Mouse (Mus musculus) neutrophil, adult 5-6 weeks (primary cell): ENCODE data around the gene Stim1. TPM values are rescaled to one million over a fixed set of nuclear protein-coding genes. Genes with fewer than 3 reads are reported as not detected.
"Not testable (repeated sequence)": the region's sequence is repeated elsewhere in the genome, so short reads cannot be mapped to it uniquely, and the experiment has no call there.

Experiments used
- ATAC-seq: fragments of 151-379, 151-347 bp; 2 replicates; pipeline ENCODE4 v1.8.0; 2017; ENCODE audit warnings: mild to moderate bottlenecking, moderate TSS enrichment; ENCODE audit not compliant: insufficient number of reproducible peaks, poor library complexity, low FRiP score, severe bottlenecking; ENCODE audit errors: extremely low read depth
- total RNA-seq: library from RNA; stranded (forward); fragments of 200-1000 nt; gene quantifications from 2 replicates; pipeline ENCODE4 v1.2.3, GENCODE M21; 2017

The Stim1 gene
- total RNA-seq, 1 experiment from 2014 or later: 63.7 TPM

DNA sequence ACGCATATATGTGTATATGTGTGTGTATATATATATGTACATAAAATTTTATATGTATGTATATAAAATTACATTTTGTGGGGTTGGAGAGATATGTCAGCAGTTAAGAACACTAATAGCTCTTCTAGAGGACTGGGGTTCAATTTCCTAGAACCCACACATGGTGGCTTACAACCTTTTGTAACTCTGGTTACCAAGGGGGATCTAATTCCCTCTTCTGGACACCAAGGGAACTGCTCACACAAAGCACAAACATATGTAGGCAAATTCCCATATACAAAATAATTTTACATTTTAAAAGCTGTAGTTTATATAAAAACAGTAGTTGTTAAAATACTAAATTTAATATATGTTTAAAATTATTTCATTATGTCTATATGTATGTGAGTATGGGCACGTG is 136.5 kb downstream of the Stim1 start:
- no peak for ATAC-seq

DNA sequence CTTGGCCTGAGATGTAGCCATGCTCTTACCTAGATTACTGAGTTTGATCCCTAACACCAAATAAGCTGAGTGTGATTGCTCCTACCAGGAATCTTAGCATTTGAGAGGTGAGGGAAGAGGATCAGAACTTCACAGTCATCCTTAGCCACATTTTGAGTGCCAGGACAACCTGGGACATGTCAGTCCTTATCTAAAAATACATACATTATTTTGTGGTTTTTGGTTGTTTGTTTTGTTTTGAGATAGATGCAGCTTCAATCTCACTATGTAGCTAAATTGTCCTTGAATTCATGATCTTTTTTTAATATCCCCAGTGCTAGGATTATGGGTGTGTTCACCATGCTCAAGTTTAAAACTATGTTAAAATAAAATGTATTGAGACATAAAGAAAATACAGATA is 139.8 kb downstream of the Stim1 start:
- ATAC-seq: no peak

DNA sequence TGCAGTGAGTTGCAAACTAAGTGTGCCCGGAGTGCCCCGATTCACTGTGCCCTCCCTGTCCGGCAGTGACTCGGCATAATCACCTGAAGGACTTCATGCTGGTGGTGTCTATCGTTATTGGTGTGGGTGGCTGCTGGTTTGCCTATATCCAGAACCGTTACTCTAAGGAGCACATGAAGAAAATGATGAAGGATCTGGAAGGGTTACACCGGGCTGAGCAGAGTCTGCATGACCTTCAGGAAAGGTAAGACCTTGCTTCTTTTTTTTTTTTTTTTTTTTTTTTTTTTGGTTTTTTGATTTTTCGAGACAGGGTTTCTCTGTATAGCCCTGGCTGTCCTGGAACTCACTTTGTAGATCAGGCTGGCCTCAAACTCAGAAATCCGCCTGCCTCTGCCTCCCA is 147.7 kb downstream of the Stim1 start:
- ATAC-seq: not testable (repeated sequence)

DNA sequence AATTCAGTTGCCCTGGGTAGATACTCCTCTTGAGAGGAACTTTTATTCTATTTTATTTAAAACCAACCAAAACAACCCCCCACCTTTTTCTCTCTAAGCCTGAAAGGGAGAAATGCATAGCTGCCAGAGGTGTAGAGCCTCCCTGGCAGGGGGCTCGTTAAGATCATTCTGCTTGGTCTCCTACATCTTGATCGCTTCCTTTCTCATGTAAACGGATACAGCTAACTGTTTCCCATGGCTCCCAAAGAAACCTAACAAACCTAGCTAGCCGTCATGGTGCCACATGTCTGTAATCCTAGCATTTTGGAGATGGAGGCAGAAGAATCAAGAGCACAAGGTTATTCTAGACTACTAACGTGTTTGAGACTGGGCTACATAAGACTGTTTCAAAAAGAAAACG is 148.2 kb downstream of the Stim1 start:
- ATAC-seq: no peak

DNA sequence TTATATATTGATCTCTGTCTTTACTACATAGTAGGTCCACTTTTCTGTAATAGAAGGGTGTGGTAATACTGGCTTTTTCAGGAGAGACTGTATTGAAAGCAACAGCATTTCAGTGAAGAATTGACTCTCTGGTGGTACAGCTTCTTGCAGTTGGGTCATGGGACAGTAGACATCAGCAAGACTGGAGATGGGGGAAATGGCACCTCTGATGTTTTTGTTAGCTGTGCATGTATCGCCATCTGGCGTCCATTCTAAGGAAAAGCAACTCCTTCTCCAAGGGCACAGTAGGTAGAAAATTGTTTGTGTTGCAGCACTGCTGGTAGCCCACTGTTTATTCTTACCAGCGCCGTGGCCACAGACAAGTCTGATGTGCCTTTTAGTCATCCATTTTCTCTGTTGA is 149.8 kb downstream of the Stim1 start:
- ATAC-seq: peak; percentile 95

DNA sequence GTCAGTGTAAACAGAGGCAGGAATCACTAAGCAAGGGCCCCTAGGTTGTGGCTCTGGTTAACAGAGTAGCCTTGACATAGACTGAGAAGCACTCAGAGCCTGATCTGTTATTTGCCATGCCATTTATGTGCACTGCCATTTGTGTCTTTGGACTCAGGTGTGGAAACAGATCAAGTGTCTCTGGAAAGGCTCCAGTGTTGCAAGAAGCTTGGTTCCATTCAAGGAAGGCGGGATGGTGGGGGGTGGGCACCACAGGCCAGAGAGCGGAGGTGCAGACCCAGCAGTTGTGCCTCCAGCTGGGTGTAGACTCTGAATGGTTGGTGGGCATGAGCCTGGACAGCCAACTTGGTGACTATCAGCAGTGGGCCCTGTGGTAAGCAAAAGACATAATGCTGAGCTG is 154.4 kb downstream of the Stim1 start:
- ATAC-seq: no peak

DNA sequence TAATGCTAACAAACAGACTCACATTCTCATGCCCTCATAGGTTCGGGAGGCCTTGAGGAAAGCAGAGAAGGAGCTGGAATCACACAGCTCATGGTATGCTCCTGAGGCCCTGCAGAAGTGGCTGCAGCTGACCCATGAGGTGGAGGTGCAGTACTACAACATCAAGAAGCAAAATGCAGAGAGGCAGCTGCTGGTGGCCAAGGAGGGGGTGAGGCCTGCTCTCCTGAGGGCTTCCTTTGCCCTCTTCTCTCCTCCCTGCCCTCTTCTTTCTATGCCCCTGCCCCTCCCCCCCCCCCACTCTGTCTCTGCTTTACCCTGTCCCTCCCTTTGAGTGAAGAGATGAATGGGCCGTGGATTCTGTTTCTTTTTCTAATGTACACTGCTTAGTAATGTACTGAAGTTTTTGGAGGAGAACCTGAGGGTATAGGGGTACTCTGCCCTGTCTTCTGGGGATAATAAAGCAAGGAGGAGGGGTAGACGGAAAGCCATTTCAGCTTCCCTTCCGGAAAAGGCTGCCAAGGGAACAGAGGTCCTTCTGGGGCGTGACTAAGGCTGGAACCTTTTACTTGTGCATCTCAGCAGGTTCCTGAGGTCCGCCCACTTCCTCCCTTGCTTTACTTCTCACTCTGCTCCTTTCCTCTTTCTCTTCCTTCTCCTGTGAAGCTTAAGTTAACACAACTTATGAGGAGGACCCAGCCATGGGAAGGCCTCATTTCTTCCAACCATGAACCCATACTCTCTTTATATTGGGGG is 158.5 kb downstream of the Stim1 start:
- ATAC-seq: 0 out of 2 replicates have a peak, but pooled peaks have one; percentile 29

DNA sequence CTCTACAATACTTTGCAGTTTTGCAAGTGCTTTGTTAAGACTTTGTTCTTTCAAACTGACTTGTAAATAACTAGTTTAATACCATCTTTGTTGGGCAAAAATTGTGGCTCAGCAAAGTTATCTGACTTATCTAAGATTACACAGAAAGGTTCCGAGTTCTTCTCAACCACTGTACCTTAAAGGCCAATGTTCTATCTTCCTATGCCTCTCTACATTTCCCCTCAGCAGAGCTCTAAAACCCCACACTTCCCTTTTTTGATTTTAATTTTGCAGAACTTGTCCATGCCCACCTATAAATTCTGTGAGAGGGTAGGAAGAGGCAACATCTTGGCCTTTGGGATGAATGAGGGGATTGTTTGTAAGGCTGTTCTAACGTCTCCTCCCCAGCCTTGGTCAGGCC is 166.7 kb downstream of the Stim1 start:
- no peak for ATAC-seq

DNA sequence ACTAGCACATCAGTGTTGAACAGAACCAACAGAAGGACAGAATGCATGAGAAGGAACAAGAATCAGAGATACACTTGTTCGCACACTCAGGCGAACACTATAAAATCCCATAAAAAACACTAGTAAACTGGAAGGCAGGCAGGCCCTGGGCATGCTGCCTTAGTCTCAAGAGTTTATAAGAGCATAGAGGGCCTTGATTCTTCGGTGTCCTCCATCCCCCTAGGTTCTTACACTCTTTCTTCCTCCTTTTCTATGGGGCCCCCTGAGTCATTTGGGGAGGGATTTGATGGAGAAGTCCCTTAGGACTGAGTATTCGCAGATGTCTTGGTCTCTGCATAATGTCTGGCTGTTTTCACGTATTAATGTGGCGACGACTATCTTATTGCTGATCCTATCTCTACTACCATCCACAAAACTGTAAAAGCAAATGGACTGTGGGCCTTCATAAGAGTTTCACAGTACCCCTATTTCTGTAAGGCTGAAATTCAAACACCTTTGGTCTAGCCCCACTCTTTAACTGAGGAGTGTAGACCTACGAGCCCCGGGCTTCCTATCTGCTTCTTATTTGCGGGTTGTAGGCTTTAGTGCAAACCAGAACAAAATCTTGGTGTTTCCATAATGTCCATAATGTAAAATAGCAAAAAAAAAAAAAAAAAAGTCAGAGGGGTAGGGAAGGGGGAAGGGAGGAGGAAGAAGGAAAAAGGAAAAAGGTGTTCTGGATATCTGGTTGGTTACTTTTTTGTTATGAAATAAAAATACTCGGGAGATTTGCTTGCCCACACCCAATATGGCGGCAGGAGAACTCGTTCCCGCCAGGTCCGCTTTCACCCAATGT is 173.4 kb downstream of the Stim1 start:
- ATAC-seq: no peak

DNA sequence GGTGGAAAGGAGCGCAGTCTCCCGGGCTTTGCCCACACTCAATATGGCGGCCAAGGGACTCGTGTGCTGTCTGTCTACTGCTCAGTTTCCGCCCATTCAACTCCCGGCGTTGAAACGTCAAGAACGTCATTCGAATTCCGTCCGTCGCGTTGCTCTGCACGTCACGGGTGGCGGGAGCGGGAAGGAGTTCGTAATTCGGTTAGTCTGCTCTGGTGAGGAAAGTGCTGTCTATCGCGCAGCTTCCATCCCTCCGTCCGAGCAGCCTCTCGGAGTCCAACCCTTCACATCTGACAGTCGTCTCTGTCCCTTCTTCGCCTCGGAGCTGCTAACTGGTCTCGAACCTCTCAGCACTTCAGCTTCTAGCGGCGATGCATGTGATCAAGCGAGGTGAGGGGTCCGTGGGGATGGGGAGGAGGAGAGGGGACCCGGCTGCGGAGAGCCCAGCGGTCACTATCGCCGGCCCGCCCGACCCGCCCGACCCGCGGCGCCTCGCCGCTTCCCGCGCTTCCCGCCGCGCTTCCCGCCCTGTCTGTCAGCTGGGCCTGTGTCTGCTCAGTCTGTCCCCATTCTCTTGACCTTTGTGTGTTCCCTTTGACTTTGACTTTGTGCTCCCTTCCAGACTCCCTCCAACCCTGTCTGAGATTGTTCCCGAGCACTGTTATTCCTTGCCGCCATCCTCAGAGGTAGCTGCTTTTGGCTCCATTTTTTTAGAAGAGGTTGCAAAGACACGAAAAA is 174.2 kb downstream of the Stim1 start, which contains the start of gene Rrm1:
Gene Rrm1 (plus strand): TSS at position 39 of the 735 bp plus-strand sequence.
- ATAC-seq: peak; percentile 100

DNA sequence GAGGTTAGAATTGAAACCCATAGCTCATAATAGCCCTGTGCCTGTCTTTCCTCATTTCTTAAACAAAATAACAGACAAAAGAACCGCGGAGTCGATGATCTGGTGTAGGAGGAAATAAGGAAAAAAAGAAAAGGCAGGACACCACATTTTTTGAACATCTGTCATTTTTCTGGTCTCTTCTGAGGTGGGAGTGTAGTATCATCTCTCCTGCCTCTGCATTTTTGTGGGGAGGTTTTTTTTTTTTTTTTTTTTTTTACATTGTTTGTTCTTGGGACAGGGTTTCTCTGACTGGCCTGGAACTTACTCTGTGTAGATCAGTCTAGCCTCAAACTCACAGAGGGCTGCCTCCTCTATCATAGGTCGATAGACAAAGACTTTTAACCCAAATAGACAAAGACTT is 174.8 kb downstream of the Stim1 start:
- no peak for ATAC-seq

DNA sequence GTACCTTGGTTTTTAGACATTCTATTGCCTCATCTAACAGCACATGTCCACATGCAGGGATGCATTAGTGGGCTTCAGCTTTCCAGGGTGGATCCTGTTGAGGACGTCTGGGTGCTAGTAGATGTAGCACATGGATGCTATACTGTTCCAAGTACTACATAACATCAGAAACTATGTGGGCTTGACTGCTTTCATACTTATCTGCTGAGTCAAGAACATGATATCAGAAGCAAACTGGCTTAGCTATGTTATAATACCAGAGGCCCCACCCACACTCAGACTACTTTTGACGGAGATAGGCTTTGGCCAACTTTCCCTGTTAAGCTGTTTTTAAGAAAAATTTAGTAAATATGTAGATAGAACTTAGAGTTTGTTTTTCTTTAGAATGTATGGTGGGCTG is 176.7 kb downstream of the Stim1 start:
- no peak for ATAC-seq

DNA sequence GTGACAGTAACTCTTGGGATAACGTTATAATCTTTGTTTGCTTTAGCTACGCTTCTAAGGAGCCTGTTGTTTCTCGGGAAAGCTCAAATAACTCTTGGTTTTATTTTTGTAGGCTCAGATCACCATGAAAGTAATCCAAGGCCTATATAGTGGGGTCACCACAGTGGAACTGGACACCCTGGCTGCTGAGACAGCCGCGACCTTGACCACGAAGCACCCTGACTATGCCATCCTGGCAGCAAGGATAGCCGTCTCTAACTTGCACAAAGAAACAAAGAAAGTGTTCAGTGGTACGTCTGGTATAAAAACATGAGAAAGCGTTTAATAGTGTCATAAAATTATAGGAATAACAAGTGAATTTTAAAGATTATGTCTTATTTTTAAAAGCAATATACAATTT is 178.8 kb downstream of the Stim1 start:
- ATAC-seq: no peak

DNA sequence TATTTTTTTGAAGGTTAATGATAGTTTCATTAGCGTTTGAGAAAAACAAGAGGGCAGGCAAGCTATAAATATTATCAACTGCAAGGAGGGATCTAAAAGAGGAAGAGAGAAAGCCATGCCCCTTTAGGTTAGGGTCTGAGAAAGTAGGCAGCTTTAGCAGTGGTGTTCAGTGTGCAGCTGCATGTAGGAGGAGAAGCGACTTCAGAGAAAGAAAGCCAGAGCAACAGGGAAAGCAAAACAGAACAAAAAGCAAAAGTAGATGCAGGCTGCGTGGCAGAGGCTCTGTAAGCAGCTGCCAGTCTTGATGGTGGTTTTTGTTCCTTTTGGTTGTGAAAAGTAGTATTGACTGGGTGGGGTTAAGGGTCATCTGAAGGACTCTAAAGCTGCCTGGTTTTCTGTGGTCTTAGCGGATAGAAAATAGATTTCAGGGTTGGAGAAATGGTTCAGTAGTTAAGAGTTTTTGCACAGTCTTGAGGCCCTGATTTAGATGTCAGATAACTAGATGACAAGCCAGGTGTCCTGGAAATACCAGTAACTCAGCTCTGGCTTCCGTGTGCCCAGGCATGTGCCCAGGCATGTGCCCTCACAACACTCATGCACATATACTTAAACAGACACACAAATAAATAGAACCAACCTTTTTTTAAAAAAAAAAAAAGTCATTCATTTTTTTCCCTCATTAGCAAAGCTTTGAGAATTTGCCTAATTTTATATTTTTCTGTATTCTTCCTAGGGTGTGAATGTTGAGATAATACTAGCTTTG is 191.2 kb downstream of the Stim1 start:
- peak; percentile 63 for ATAC-seq

DNA sequence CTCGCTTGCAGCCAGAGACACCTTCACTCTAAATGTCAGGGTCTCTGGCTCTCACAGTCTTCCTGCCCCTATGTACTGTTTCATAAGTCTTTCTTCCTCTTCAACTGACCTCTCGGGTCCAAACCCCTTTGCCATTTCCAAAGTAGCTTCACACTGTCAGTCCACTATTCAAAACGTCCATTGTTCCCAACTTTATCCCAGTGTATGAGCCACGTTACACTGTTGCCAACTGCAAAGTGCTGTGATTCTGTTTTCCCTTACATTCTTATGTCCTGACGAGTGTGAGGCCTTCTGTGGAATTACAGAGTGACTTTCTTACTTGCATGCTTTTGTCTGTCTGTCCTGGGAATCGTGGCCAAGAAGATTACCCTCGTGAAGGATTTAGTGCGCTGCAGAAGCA is 200.0 kb downstream of the Stim1 start:
- ATAC-seq: no peak

DNA sequence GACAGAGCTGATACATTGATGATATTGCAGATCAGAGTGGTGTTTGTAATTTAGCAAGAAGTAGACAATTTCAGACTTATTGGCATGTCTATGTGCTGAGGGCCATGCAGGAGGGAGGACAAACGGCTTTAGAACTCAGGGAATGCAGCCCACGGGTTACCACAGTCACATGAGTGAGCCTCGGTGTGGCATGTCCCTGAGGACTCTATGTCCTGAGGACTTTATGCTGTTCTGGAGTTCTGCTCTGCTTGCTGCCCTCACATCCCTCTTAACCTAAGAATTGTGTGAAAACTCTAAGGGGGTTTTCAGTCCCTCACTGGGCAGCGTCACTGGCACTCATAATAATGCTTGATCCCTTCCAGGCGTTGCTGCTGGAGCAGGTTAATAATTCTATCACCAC is 205.1 kb downstream of the Stim1 start:
- ATAC-seq: no peak

DNA sequence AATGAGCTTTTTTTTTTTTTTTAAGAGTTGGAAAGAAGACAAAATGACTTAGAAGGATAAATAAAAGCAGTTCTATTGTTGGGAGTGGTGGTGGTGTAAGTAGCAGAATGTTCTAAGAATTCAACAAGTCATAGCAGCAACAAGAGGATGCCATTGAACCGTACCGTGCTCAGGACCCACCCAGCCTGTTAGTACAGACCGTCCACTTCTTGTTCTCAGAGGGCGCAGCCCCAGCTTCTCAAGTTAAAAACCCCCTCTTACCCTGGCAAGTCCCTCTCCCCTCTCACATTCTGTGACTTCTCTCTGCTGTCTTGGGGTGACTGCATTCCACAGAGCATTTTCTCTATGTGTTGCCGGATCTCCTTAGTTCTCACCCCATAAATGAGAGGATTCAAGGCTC is 209.0 kb downstream of the Stim1 start:
- ATAC-seq: no peak

DNA sequence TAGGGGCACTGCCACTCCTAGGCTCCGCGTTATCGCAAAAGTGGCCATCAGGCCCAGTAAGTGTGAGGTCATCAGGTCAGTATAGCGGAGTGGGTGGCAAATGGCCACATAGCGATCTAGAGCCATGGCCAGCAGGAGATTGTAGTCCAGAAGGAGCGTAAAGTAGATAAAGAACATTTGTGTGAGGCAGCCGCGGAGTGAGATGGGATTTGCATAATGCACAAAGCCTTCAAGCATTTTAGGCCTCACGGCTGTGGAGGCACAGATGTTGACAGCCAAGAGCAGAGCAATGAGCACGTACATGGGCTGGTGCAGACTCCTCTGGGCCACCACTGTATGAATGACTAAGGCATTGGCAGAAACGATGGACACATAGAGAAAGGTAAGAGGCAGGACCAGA is 209.8 kb downstream of the Stim1 start:
- no peak for ATAC-seq

DNA sequence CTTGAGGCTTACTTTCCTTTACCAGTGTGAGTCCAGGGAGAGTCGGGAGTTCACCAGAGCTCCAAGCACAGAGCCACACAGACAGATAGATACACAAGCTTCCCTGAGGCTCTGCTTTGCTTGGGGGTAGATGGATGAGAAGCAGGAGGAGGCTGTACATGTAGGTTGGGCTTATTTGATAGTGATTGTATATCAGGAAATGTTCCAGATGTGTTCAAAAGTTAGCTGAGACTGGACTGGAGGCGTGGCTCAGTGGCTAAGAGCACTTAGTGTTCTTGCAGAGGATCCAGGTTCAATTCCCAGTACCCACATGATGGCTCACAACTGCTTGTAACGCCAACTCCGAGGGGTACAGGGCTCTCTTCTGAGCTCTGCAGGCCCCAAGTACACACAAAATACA is 210.8 kb downstream of the Stim1 start:
- ATAC-seq: no peak
